Mouse (Mus musculus): ENCODE results near the gene Lcor. TPM values are rescaled to one million over a fixed set of nuclear protein-coding genes. Genes with fewer than 3 reads are reported as not detected.

Lcor gene
- polyA plus RNA-seq, 1 experiment from 2014 or later, result 5.9 TPM

- Histone ChIP-seq H3K9ac (no peak overlapping the region), H3K27me3 (no peaks in the 10 kb centered on the region), H3K9me3 (replicated peaks) (no peaks in the 10 kb centered on the region), H3K27ac (no peak overlapping the region), H3K36me3 (no peaks in the 10 kb centered on the region), H3K4me2 (no peak overlapping the region), H3K4me3 (replicated peaks) (no peak overlapping the region), H3K4me1 (replicated peaks) (peaks cover 14% of the 10 kb centered on the region)
- ATAC-seq (ENCODE audit: low read depth), result no peak
- WGBS (ENCODE audit: insufficient replicate concordance), result 78% methylated on average over 2 of the region's 2 CpGs
- no peak for DNase-seq
Measured at GRCm38 (mm10) chr19:41573700-41574099, 91.3 kb downstream of the Lcor start.

DNA sequence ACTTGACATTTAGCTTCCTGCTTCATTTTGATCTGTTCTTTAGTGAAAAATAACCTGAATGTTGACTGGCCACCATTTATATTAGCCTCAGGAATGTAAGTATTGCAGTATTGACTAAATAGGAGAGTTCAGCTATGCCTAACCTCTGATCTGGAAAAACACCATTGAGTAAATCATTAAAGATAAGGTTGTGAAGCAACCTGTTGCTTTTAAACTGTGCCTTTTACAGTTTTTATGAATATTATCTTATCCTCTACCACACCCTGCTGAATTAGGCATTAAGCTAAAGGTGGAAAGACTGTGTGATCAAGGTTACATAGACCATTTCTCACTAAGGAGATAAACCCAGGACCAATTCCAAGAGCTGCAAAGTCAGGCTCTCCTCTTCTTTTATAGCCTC lies 95.1 kb downstream of the Lcor start:
- H3K4me2 ChIP-seq, result no peak overlapping the region
- no peak overlapping the region for H3K4me3 ChIP-seq (replicated peaks)
- no peaks in the 10 kb centered on the region for H3K9me3 ChIP-seq (replicated peaks)
- H3K27me3 ChIP-seq, result no peaks in the 10 kb centered on the region
- no peak overlapping the region for H3K9ac ChIP-seq
- H3K36me3 ChIP-seq, result peaks cover 13% of the 10 kb centered on the region
- DNase-seq (no peak), ATAC-seq (ENCODE audit: low read depth) (no peak)
- no peak overlapping the region for H3K27ac ChIP-seq
- peaks cover 14% of the 10 kb centered on the region for H3K4me1 ChIP-seq (replicated peaks)

- H3K9ac ChIP-seq, result no peak overlapping the region
- ATAC-seq (ENCODE audit: low read depth), result no peak
- peaks cover 8% of the 10 kb centered on the region for H3K4me1 ChIP-seq (replicated peaks)
- H3K4me3 ChIP-seq (replicated peaks), result no peak overlapping the region
- H3K9me3 ChIP-seq (replicated peaks), result no peaks in the 10 kb centered on the region
- no peak overlapping the region for H3K4me2 ChIP-seq
- DNase-seq, result no peak
- H3K27ac ChIP-seq, result no peak overlapping the region
- peaks cover 32% of the 10 kb centered on the region for H3K36me3 ChIP-seq
- no peaks in the 10 kb centered on the region for H3K27me3 ChIP-seq
- WGBS (ENCODE audit: insufficient replicate concordance), result 79% methylated on average over 4 of the region's 4 CpGs
Measured at GRCm38 (mm10) chr19:41579311-41579920, 97.0 kb downstream of the Lcor start.

- H3K27me3 ChIP-seq, result no peaks in the 10 kb centered on the region
- peaks cover 47% of the 10 kb centered on the region for H3K36me3 ChIP-seq
- H3K27ac ChIP-seq, result no peak within 1 kb of the TSS
- no peaks in the 10 kb centered on the region for H3K4me1 ChIP-seq (replicated peaks)
- ATAC-seq (ENCODE audit: low read depth) (no peak), DNase-seq (no peak)
- H3K9me3 ChIP-seq (replicated peaks), result no peaks in the 10 kb centered on the region
- 87% methylated on average over 23 of the region's 23 CpGs for WGBS (ENCODE audit: insufficient replicate concordance)
- no peak within 1 kb of the TSS for H3K4me3 ChIP-seq (replicated peaks)
- H3K9ac ChIP-seq, result no peak within 1 kb of the TSS
- H3K4me2 ChIP-seq, result no peak within 1 kb of the TSS
Measured at GRCm38 (mm10) chr19:41581706-41582420, 99.4 kb downstream of the Lcor start, which contains the start of gene Gm340. Gene Gm340, plus strand, starts transcription at chr19:41582370.

- no peak overlapping the region for H3K4me2 ChIP-seq
- H3K9me3 ChIP-seq (replicated peaks), result no peaks in the 10 kb centered on the region
- WGBS (ENCODE audit: insufficient replicate concordance), result 84% methylated on average over 5 of the region's 5 CpGs
- ATAC-seq (ENCODE audit: low read depth) (no peak), DNase-seq (no peak)
- no peak overlapping the region for H3K27ac ChIP-seq
- no peak overlapping the region for H3K4me3 ChIP-seq (replicated peaks)
- no peak overlapping the region for H3K9ac ChIP-seq
- H3K36me3 ChIP-seq, result peaks cover 47% of the 10 kb centered on the region
- H3K4me1 ChIP-seq (replicated peaks), result no peaks in the 10 kb centered on the region
- H3K27me3 ChIP-seq, result no peaks in the 10 kb centered on the region
Measured at GRCm38 (mm10) chr19:41582918-41583514, 100.6 kb downstream of the Lcor start.

GRCm38 (mm10) chr19:41586752-41587151 lies 104.3 kb downstream of the Lcor start:
- DNase-seq (no peak), ATAC-seq (ENCODE audit: low read depth) (no peak)
- Histone ChIP-seq H3K4me1 (replicated peaks) (no peaks in the 10 kb centered on the region), H3K36me3 (peaks cover 42% of the 10 kb centered on the region), H3K9me3 (replicated peaks) (no peaks in the 10 kb centered on the region), H3K9ac (no peak overlapping the region), H3K4me2 (no peak overlapping the region), H3K4me3 (replicated peaks) (no peak overlapping the region), H3K27me3 (no peaks in the 10 kb centered on the region), H3K27ac (no peak overlapping the region)
- 91% methylated on average over 10 of the region's 10 CpGs for WGBS (ENCODE audit: insufficient replicate concordance)

DNA sequence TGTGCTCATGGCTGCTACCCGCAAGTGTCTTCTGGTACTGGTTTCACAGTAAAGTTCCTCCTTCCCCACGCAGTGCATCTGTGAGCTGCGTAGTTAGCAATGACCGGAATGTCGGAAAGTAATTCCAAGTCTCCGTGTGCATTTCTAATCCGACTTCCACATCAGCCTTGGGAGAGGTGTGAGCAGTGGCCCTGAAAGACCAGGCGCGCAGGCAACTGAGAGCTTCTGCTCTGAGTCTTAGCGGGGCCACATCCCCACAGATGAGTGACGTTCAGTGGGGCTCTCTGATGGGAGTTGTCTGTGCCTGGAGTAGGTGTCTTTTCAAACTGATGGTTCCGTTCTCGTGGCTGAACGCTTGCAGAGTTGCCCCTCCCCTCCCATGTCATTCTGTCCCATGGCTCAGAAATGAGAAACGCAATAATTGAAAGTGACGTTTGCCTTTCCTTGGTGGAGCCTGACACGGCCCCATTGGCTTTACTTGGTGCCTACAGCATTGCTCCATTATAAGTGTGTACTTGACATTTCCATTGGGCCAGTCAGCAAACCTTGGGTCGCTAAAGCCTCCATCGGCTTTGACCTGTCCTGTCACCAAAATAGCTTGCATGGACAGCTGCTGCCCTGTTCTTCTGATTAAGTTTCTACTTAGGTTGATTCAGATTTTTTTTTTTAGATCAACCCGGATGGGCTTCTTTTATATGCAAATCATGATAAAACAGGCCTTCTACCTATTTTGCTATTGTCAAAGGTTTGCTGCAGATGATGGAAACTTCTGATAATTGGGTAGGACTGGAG lies 105.2 kb downstream of the Lcor start:
- H3K4me1 ChIP-seq (replicated peaks), result no peaks in the 10 kb centered on the region
- no peaks in the 10 kb centered on the region for H3K27me3 ChIP-seq
- no peak overlapping the region for H3K4me2 ChIP-seq
- WGBS (ENCODE audit: insufficient replicate concordance), result 88% methylated on average over 20 of the region's 20 CpGs
- no peaks in the 10 kb centered on the region for H3K9me3 ChIP-seq (replicated peaks)
- ATAC-seq (ENCODE audit: low read depth) (no peak), DNase-seq (no peak)
- H3K9ac ChIP-seq, result no peak overlapping the region
- no peak overlapping the region for H3K27ac ChIP-seq
- no peak overlapping the region for H3K4me3 ChIP-seq (replicated peaks)
- H3K36me3 ChIP-seq, result peaks cover 34% of the 10 kb centered on the region

DNA sequence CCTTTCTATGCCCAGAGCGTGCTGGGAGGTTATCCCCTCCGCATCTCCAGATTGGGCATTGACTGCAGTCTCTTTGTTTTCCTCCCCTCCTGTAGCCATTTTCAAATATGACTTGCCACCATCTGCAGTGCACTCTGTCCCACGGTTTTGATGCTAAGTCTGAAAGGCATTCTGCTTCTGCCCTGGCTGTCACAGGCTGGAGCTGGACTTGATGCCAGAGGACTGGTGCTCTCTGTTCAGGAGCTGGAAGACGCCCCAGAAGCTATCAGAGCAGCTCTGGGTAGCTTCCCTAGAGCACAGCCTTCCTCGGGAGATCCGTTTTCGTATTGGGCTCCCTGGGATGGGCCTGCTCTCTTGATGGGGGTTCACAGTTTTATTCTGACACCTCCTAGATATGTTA lies 106.6 kb downstream of the Lcor start:
- 79% methylated on average over 7 of the region's 7 CpGs for WGBS (ENCODE audit: insufficient replicate concordance)
- DNase-seq (no peak), ATAC-seq (ENCODE audit: low read depth) (no peak)
- Histone ChIP-seq H3K27me3 (no peaks in the 10 kb centered on the region), H3K9ac (no peak overlapping the region), H3K36me3 (peaks cover 20% of the 10 kb centered on the region), H3K4me1 (replicated peaks) (no peaks in the 10 kb centered on the region), H3K9me3 (replicated peaks) (no peaks in the 10 kb centered on the region), H3K4me2 (no peak overlapping the region), H3K4me3 (replicated peaks) (no peak overlapping the region), H3K27ac (no peak overlapping the region)

GRCm38 (mm10) chr19:41589681-41590080 lies 107.2 kb downstream of the Lcor start:
- Histone ChIP-seq H3K36me3 (peaks cover 13% of the 10 kb centered on the region), H3K4me3 (replicated peaks) (no peak overlapping the region), H3K27me3 (no peaks in the 10 kb centered on the region), H3K4me2 (no peak overlapping the region), H3K9ac (no peak overlapping the region), H3K27ac (no peak overlapping the region), H3K4me1 (replicated peaks) (no peaks in the 10 kb centered on the region), H3K9me3 (replicated peaks) (no peaks in the 10 kb centered on the region)
- ATAC-seq (ENCODE audit: low read depth) (no peak), DNase-seq (no peak)
- 81% methylated on average over 8 of the region's 8 CpGs for WGBS (ENCODE audit: insufficient replicate concordance)

DNA sequence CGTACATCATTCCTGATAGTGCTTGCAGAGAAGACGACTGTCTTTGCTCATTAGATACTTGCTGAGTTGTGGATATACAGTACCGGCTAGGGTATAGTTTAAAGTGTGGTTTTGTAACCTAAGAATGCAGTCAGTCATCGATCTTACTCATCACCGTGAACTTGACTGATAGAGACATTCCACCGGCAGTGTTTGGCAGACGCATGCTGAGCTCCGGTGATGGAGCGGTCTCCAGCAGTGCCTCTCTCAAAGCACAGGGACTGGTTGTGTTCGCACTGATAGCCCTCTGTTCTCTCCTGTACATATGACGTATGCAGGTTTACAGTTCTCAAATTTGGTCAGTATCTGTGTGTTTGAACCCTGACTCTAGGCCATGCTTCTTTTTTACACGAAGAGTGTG lies 109.4 kb downstream of the Lcor start:
- H3K9ac ChIP-seq, result no peak overlapping the region
- ATAC-seq (ENCODE audit: low read depth) (no peak), DNase-seq (no peak)
- H3K27me3 ChIP-seq, result no peaks in the 10 kb centered on the region
- WGBS (ENCODE audit: insufficient replicate concordance), result 73% methylated on average over 12 of the region's 12 CpGs
- H3K27ac ChIP-seq, result no peak overlapping the region
- no peak overlapping the region for H3K4me3 ChIP-seq (replicated peaks)
- H3K9me3 ChIP-seq (replicated peaks), result no peaks in the 10 kb centered on the region
- no peak overlapping the region for H3K4me2 ChIP-seq
- no peaks in the 10 kb centered on the region for H3K36me3 ChIP-seq
- H3K4me1 ChIP-seq (replicated peaks), result no peaks in the 10 kb centered on the region

DNA sequence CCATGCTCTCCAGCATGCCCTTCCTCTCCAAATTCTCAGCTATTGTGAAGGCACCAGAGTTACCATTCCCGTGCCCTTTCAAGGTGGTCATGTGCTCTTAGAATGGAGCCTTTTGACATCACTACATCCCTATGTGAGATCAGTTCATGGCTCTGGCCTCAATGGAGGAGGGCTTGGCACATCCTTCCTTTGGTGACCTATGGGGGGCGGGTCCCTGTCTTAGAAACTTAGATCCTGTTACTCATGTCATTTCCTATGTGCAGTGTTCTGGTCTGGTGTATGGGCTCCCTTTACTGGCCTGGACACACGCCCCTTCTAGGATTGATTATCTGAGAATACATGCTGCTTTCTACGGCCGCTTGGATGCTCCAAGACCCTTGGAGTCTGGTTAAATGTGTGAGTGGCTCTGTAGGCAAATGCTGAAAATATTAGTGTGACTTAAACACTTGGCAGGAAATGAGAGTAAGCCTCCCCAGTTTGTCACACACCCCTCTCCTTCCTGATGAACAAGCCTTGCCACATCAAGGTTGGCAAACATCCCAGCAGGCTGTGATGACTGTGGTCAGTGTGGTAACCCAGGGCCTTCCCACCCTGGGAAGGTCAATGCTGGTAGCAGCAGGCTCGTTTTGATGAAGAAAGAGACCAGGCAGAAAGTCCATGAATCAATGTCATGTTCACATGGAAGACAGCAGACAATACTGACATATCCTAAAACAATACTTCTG lies 114.9 kb downstream of the Lcor start:
- ATAC-seq (ENCODE audit: low read depth) (0 out of 2 replicates have a peak, but pooled peaks have one; percentile 23), DNase-seq (no peak)
- no peak overlapping the region for H3K4me3 ChIP-seq (replicated peaks)
- no peaks in the 10 kb centered on the region for H3K4me1 ChIP-seq (replicated peaks)
- no peaks in the 10 kb centered on the region for H3K36me3 ChIP-seq
- H3K4me2 ChIP-seq, result no peak overlapping the region
- 57% methylated on average over 6 of the region's 6 CpGs for WGBS (ENCODE audit: insufficient replicate concordance)
- H3K27me3 ChIP-seq, result no peaks in the 10 kb centered on the region
- H3K27ac ChIP-seq, result no peak overlapping the region
- no peak overlapping the region for H3K9ac ChIP-seq
- no peaks in the 10 kb centered on the region for H3K9me3 ChIP-seq (replicated peaks)

Measured in liver, embryonic 13.5 days (tissue).